Mouse (Mus musculus) intestine, postnatal 0 days (tissue): ENCODE data around the gene Egln2. TPM values are rescaled to one million over a fixed set of nuclear protein-coding genes. Genes with fewer than 3 reads are reported as not detected.

Experiments
- ATAC-seq: fragments of 200-750 bp; cut with Nextera tagmentation; 2 replicates; pipeline ENCODE4 v1.8.0; 2017; ENCODE audit warnings: mild to moderate bottlenecking, moderate TSS enrichment, moderate library complexity
- H3K27ac ChIP-seq: fragments of 300-500 bp; sonication (generic); 2 replicates; pipeline ENCODE4 v1.5.1; 2014; ENCODE audit warnings: mild to moderate bottlenecking, low read depth, low read length, moderate library complexity
- H3K27me3 ChIP-seq: fragments of 300-500 bp; sonication (generic); replicated peaks from 2 replicates; pipeline ENCODE4 v1.6.1; 2014; ENCODE audit warnings: low read length, mixed read lengths; ENCODE audit not compliant: control insufficient read depth, insufficient read depth
- H3K36me3 ChIP-seq: fragments of 300-500 bp; sonication (generic); 2 replicates; pipeline ENCODE4 v1.6.1; 2014; ENCODE audit warnings: mild to moderate bottlenecking, moderate library complexity; ENCODE audit not compliant: control insufficient read depth, insufficient read depth
- H3K4me1 ChIP-seq: fragments of 300-500 bp; sonication (generic); replicated peaks from 2 replicates; pipeline ENCODE4 v1.6.1; 2014; ENCODE audit warnings: antibody characterized with exemption, low read length, mixed read lengths; ENCODE audit not compliant: control insufficient read depth, insufficient read depth
- H3K4me2 ChIP-seq: fragments of 300-500 bp; sonication (generic); replicated peaks from 2 replicates; pipeline ENCODE4 v1.6.1; 2014; ENCODE audit warnings: low read depth, mild to moderate bottlenecking, moderate library complexity
- H3K4me3 ChIP-seq: fragments of 300-500 bp; sonication (generic); 2 replicates; pipeline ENCODE4 v1.5.1; 2014; ENCODE audit warnings: low read depth, low read length
- H3K9ac ChIP-seq: fragments of 300-500 bp; sonication (generic); 2 replicates; pipeline ENCODE4 v1.6.1; 2014; ENCODE audit warnings: mild to moderate bottlenecking, low read depth, low read length
- H3K9me3 ChIP-seq: fragments of 300-500 bp; sonication (generic); 2 replicates; pipeline ENCODE4 v1.6.1; 2016; ENCODE audit warnings: mixed run types; ENCODE audit not compliant: control insufficient read depth
- CTCF ChIP-seq: sonication (generic); IDR thresholded peaks from 2 replicates; pipeline ENCODE4 v1.5.1; 2016; ENCODE audit warnings: low read depth, mild to moderate bottlenecking, control low read depth, antibody characterized with exemption, moderate library complexity
- WGBS: fragments of 180-500 bp; shearing (Covaris S2); extraction: QIAGEN DNeasy Blood & Tissue Kit; methylation state at CpG from one replicate; pipeline ENCODE4 v1.1.7; 2014; 5-methylcytosine and 5-hydroxymethylcytosine counted together
- polyA plus RNA-seq: library from polyadenylated mRNA; unstranded; fragments of >200 nt; fragmentation: Nextera tagmentation; extraction: Ambion mirVana; gene quantifications from 2 replicates; pipeline ENCODE4 v1.2.1, GENCODE M21; 2015

The Egln2 gene
- polyA plus RNA-seq, 1 experiment from 2014 or later, result 64.0 TPM

DNA sequence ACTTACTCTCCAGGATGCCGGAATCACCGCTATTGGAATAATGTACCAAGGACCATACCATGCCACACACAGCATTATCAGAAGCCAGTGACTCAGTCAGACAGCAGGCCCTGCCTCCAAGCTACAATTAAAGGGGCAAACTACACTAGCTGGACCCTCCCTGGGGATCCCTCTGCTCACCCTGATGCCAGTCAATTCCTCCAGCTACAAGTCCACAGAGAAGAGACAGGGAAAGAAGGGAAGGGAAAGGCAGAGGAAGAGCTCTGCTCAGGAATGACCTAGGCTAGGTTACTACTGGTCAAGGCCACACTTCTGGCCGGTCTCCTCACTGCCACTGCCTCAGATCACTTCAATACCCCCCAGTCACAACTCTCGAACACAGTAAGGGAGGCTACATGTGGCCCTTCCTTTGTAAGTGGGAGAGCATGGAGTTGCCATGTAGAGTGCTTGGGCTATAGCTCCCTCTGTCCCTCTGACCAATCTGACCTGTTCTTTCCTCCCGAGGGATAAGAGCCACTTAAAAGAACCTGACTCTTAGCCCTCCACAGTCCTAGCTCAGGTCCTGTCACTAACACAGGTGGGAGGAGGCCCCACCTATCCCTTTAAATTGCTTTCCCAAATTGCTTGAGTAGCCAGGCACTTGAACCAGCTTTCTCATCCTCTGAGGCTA lies 3.7 kb downstream of the Egln2 start:
- H3K27ac ChIP-seq, result no peak overlapping the region; the same call in 1 of the 2 replicates
- peak overlapping the region; percentile 7; the same call in 1 of the 2 replicates for H3K9ac ChIP-seq
- no peaks in the 10 kb centered on the region for H3K27me3 ChIP-seq
- TF ChIP-seq CTCF, result no peak
- peak overlapping the region; percentile 77; the same call in 1 of the 2 replicates for H3K4me2 ChIP-seq
- no peak for ATAC-seq
- WGBS, result 74% methylated on average over 5 of the region's 5 CpGs
- peaks cover 40% of the 10 kb centered on the region for H3K36me3 ChIP-seq
- no peak overlapping the region for H3K4me3 ChIP-seq
- H3K4me1 ChIP-seq, result peaks cover 15% of the 10 kb centered on the region
- H3K9me3 ChIP-seq, result no peaks in the 10 kb centered on the region

DNA sequence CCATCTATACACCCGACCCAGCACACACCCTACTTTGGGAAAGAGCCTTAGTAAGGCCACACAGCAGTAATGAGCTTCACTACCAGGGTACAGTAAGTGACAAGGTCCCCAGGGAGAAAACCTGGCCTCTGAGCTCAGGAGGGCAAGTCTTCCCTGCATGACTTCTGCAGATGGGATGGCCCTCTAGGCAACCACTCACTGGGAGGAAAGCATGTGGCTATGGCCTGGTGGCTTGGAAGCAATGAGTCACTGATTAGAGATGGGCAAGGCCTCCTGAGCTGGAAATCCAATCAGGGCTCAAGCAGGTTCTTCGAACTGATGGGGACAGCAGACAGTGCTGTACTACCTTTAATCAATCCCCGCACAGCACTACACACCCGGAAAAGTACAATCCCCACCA lies 4.9 kb downstream of the Egln2 start:
- Histone ChIP-seq H3K27me3 (no peaks in the 10 kb centered on the region), H3K9me3 (no peaks in the 10 kb centered on the region), H3K4me3 (no peak overlapping the region), H3K36me3 (peaks cover 49% of the 10 kb centered on the region), H3K9ac (no peak overlapping the region), H3K27ac (no peak overlapping the region), H3K4me1 (peaks cover 15% of the 10 kb centered on the region), H3K4me2 (no peak overlapping the region)
- no peak for ATAC-seq
- no peak for TF ChIP-seq CTCF
- WGBS, result 64% methylated on average over 4 of the region's 4 CpGs

DNA sequence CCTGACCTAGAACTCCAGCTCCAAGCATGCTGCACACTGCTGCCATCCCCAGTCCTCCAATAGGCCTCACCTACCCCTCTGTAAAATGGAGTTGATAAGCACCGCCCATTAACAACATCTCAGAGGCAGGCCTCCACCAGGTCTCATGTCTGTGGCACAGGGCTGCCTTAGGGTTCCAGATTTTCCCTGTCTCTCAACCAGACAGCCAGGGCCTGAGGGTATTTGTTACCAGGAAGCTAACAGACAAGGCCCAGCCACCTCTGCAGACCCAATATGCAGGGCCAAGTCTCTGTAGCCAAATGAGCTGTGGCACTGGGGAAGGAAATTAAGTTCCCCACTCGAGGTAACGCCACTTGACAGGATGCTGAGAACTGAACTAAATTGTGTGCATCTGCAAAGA lies 5.7 kb downstream of the Egln2 start:
- peaks cover 49% of the 10 kb centered on the region for H3K36me3 ChIP-seq
- 76% methylated on average over 3 of the region's 3 CpGs for WGBS

DNA sequence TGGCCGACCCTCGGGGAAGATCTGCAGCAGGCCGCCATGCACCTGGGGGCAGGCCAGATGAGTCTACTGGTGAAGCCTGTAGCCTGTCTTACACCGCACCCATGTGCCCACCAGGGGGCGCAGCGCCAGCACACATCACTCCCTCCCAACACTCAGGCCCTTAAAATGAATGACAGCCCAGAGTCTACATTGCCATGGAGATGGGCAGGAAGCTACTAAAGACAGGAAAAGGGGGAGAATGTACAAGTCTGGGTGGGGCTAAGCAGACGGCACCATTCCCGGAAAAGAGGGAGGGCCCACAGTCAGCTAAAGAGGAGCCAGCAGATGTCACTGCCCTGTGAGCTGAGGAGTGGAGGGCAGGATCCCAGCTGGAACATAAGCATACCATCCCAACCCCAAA lies 6.7 kb downstream of the Egln2 start:
- TF ChIP-seq CTCF, result peak; percentile 98
- WGBS, result 15% methylated on average over 8 of the region's 8 CpGs
- no peak overlapping the region for H3K27ac ChIP-seq
- H3K27me3 ChIP-seq, result no peaks in the 10 kb centered on the region
- no peak overlapping the region for H3K9ac ChIP-seq
- ATAC-seq, result peak; percentile 84
- no peak overlapping the region for H3K4me3 ChIP-seq
- H3K36me3 ChIP-seq, result peaks cover 49% of the 10 kb centered on the region
- H3K9me3 ChIP-seq, result no peaks in the 10 kb centered on the region
- H3K4me1 ChIP-seq, result peaks cover 15% of the 10 kb centered on the region; the same call in 1 of the 2 replicates
- H3K4me2 ChIP-seq, result 0 out of 2 replicates have a peak overlapping the region, but pooled peaks have one; percentile 9

More for the DNA sequence above, 5.7 kb downstream of the Egln2 start:
- ATAC-seq, result no peak
- Histone ChIP-seq H3K4me2 (no peak overlapping the region), H3K4me3 (no peak overlapping the region), H3K27ac (no peak overlapping the region), H3K9me3 (no peaks in the 10 kb centered on the region), H3K9ac (no peak overlapping the region), H3K27me3 (no peaks in the 10 kb centered on the region), H3K4me1 (peaks cover 15% of the 10 kb centered on the region)
- TF ChIP-seq CTCF, result no peak

DNA sequence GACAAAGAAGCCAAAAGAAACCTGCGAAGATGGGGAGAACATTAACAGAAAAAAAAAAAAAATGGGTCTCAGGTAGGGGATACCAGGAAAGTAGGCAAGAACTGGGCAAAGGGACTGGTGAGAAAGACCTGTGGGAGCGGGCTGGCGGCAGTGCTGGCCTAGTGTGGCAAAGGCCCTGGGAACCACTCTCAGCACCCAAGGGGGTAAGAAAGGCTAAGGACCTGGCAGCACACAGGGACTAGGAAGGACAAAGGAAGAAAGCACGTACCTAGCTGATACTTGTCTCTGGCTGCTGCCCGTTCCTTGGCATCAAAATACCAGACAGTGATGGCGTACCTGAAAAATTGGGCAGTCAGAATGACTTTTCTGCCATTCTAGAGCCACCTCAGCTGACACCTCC lies 7.3 kb downstream of the Egln2 start:
- TF ChIP-seq CTCF, result no peak
- 90% methylated on average over 6 of the region's 6 CpGs for WGBS
- Histone ChIP-seq H3K4me3 (no peak overlapping the region), H3K36me3 (peaks cover 44% of the 10 kb centered on the region), H3K27ac (no peak overlapping the region), H3K27me3 (no peaks in the 10 kb centered on the region), H3K9me3 (no peaks in the 10 kb centered on the region), H3K4me1 (peaks cover 10% of the 10 kb centered on the region; the same call in 1 of the 2 replicates), H3K4me2 (no peak overlapping the region), H3K9ac (no peak overlapping the region)
- no peak for ATAC-seq

DNA sequence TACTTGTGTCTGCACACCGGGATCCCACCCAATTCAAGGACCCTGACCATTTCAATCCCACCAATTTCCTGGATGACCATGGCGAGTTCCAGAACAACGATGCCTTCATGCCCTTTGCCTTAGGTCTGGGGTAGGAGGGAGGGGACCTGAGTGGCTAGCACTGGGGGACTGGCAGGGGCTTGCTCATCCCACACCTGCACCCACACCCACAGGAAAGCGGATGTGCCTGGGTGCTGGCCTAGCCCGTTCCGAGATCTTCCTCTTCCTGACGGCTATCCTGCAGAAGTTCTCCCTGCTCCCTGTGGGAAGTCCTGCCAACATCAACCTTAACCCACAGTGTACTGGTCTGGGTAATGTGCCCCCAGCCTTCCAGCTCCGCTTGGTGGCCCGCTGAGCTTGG lies 8.4 kb downstream of the Egln2 start:
- ATAC-seq, result no peak
- WGBS, result 94% methylated on average over 9 of the region's 9 CpGs
- Histone ChIP-seq H3K9ac (no peak overlapping the region), H3K4me3 (no peak overlapping the region), H3K9me3 (no peaks in the 10 kb centered on the region), H3K4me2 (no peak overlapping the region), H3K27ac (no peak overlapping the region), H3K36me3 (peaks cover 37% of the 10 kb centered on the region), H3K4me1 (peaks cover 8% of the 10 kb centered on the region; the same call in 1 of the 2 replicates), H3K27me3 (no peaks in the 10 kb centered on the region)
- TF ChIP-seq CTCF, result no peak
